Mouse (Mus musculus) common myeloid progenitor, adult 5-6 weeks (primary cell): ENCODE data around the gene Hrasls5. TPM values are rescaled to one million over a fixed set of nuclear protein-coding genes. Genes with fewer than 3 reads are reported as not detected.

Experiments
- ATAC-seq: replicated peaks from 2 replicates; pipeline ENCODE4 v1.8.0; 2016; ENCODE audit warnings: low read depth, mild to moderate bottlenecking, moderate TSS enrichment, inconsistent platforms; ENCODE audit not compliant: poor library complexity, severe bottlenecking
- total RNA-seq: library from RNA; stranded (forward); fragments of 200-1000, 187-1606 nt; gene quantifications from 2 replicates; pipeline ENCODE4 v1.2.3, GENCODE M21; 2017

Hrasls5 gene
- total RNA-seq, 1 experiment from 2014 or later, result not detected

- ATAC-seq, result no peak
Observed at GRCm38 (mm10) chr19:7605930-7606783, 6.2 kb upstream of the Hrasls5 start.

GRCm38 (mm10) chr19:7606801-7607689 is 5.3 kb upstream of the Hrasls5 start, which contains the start of gene Lgals12:
TSS of gene Lgals12 (minus strand) at chr19:7607193.
- ATAC-seq, result no peak

GRCm38 (mm10) chr19:7607690-7608201 is 4.6 kb upstream of the Hrasls5 start:
- no peak for ATAC-seq

GRCm38 (mm10) chr19:7613151-7613550 is 810 bp downstream of the Hrasls5 start:
- ATAC-seq, result no peak

- ATAC-seq, result no peak
Observed at GRCm38 (mm10) chr19:7616231-7616930, 4.0 kb downstream of the Hrasls5 start.

GRCm38 (mm10) chr19:7617085-7617484 is 4.7 kb downstream of the Hrasls5 start:
- no peak for ATAC-seq

GRCm38 (mm10) chr19:7617696-7618095 is 5.4 kb downstream of the Hrasls5 start:
- ATAC-seq, result peak; percentile 58; the same call in 1 of the 2 replicates

- no peak for ATAC-seq
Observed at GRCm38 (mm10) chr19:7633021-7633420, 20.7 kb downstream of the Hrasls5 start.

GRCm38 (mm10) chr19:7633786-7634185 is 21.4 kb downstream of the Hrasls5 start:
- ATAC-seq, result no peak

- ATAC-seq, result no peak
Observed at GRCm38 (mm10) chr19:7648913-7649666, 36.7 kb downstream of the Hrasls5 start.

- ATAC-seq, result no peak
Observed at GRCm38 (mm10) chr19:7672033-7672432, 59.7 kb downstream of the Hrasls5 start.

- ATAC-seq, result no peak
Observed at GRCm38 (mm10) chr19:7687988-7688387, 75.6 kb downstream of the Hrasls5 start.

Other genes with a start within 250 kb of the Hrasls5 start
- 9.1 and 11.8 TPM in 2 replicates for gene Spindoc, start 229.5 kb upstream of the Hrasls5 start, total RNA-seq
- 4.0 and 4.5 TPM in 2 replicates for gene 2700081O15Rik, start 194.9 kb upstream of the Hrasls5 start, total RNA-seq
- gene Rtn3, start 129.3 kb upstream of the Hrasls5 start, total RNA-seq, result 85.4 and 85.6 TPM in 2 replicates
- gene Atl3, start 118.5 kb upstream of the Hrasls5 start, total RNA-seq, result 76.9 and 116 TPM in 2 replicates
- gene Pla2g16, start 55.1 kb upstream of the Hrasls5 start, total RNA-seq, result 19.6 and 28.0 TPM in 2 replicates
- gene Lgals12, start 5.3 kb upstream of the Hrasls5 start, total RNA-seq, result not detected in 2 replicates
- not detected in 2 replicates for gene Slc22a19, start 98.8 kb downstream of the Hrasls5 start, total RNA-seq
- not detected in 2 replicates for gene Slc22a26, start 190.1 kb downstream of the Hrasls5 start, total RNA-seq